Mouse (Mus musculus): ENCODE measurements around the gene Ppm1l. TPM values are rescaled to one million over a fixed set of nuclear protein-coding genes. Genes with fewer than 3 reads are reported as not detected.
"Not testable (repeated sequence)": the region's sequence is repeated elsewhere in the genome, so short reads cannot be mapped to it uniquely, and the experiment has no call there.

The Ppm1l gene
- total RNA-seq, 2 experiments from 2014 or later = 27.2 to 29.4 TPM

- no peak for ATAC-seq (replicated peaks; ENCODE audit: low FRiP score, poor library complexity, severe bottlenecking)
Measured at GRCm38 (mm10) chr3:69362350-69362790, 45.7 kb downstream of the Ppm1l start.

GRCm38 (mm10) chr3:69362906-69363305, 46.2 kb downstream of the Ppm1l start:
- no peak for ATAC-seq (replicated peaks; ENCODE audit: low FRiP score, poor library complexity, severe bottlenecking)

- ATAC-seq (replicated peaks; ENCODE audit: low FRiP score, poor library complexity, severe bottlenecking) = no peak
Measured at GRCm38 (mm10) chr3:69364151-69364550, 47.5 kb downstream of the Ppm1l start.

- 0 out of 2 replicates have a peak, but pooled peaks have one; percentile 34 for ATAC-seq (replicated peaks; ENCODE audit: low FRiP score, poor library complexity, severe bottlenecking)
Measured at GRCm38 (mm10) chr3:69367916-69368315, 51.3 kb downstream of the Ppm1l start.

GRCm38 (mm10) chr3:69372731-69373130, 56.1 kb downstream of the Ppm1l start:
- no peak for ATAC-seq (replicated peaks; ENCODE audit: low FRiP score, poor library complexity, severe bottlenecking)

- ATAC-seq (replicated peaks; ENCODE audit: low FRiP score, poor library complexity, severe bottlenecking) = no peak
Measured at GRCm38 (mm10) chr3:69373544-69374306, 57.1 kb downstream of the Ppm1l start.

- ATAC-seq (replicated peaks; ENCODE audit: low FRiP score, poor library complexity, severe bottlenecking) = no peak
Measured at GRCm38 (mm10) chr3:69374538-69374937, 57.9 kb downstream of the Ppm1l start.

GRCm38 (mm10) chr3:69374983-69375382, 58.3 kb downstream of the Ppm1l start:
- no peak for ATAC-seq (replicated peaks; ENCODE audit: low FRiP score, poor library complexity, severe bottlenecking)

- ATAC-seq (replicated peaks; ENCODE audit: low FRiP score, poor library complexity, severe bottlenecking) = no peak
Measured at GRCm38 (mm10) chr3:69381213-69381612, 64.6 kb downstream of the Ppm1l start.

- not testable (repeated sequence) for ATAC-seq (replicated peaks; ENCODE audit: low FRiP score, poor library complexity, severe bottlenecking)
Measured at GRCm38 (mm10) chr3:69391834-69392233, 75.2 kb downstream of the Ppm1l start.

GRCm38 (mm10) chr3:69392298-69392697, 75.6 kb downstream of the Ppm1l start:
- no peak for ATAC-seq (replicated peaks; ENCODE audit: low FRiP score, poor library complexity, severe bottlenecking)

GRCm38 (mm10) chr3:69393079-69393478, 76.4 kb downstream of the Ppm1l start:
- no peak for ATAC-seq (replicated peaks; ENCODE audit: low FRiP score, poor library complexity, severe bottlenecking)

- no peak for ATAC-seq (replicated peaks; ENCODE audit: low FRiP score, poor library complexity, severe bottlenecking)
Measured at GRCm38 (mm10) chr3:69393991-69394390, 77.3 kb downstream of the Ppm1l start.

- ATAC-seq (replicated peaks; ENCODE audit: low FRiP score, poor library complexity, severe bottlenecking) = no peak
Measured at GRCm38 (mm10) chr3:69395084-69395483, 78.4 kb downstream of the Ppm1l start.

GRCm38 (mm10) chr3:69397733-69398132, 81.1 kb downstream of the Ppm1l start:
- ATAC-seq (replicated peaks; ENCODE audit: low FRiP score, poor library complexity, severe bottlenecking) = no peak

GRCm38 (mm10) chr3:69399336-69399735, 82.7 kb downstream of the Ppm1l start:
- ATAC-seq (replicated peaks; ENCODE audit: low FRiP score, poor library complexity, severe bottlenecking) = no peak

GRCm38 (mm10) chr3:69403196-69403595, 86.5 kb downstream of the Ppm1l start:
- no peak for ATAC-seq (replicated peaks; ENCODE audit: low FRiP score, poor library complexity, severe bottlenecking)

- ATAC-seq (replicated peaks; ENCODE audit: low FRiP score, poor library complexity, severe bottlenecking) = no peak
Measured at GRCm38 (mm10) chr3:69406210-69406895, 89.7 kb downstream of the Ppm1l start.

- no peak for ATAC-seq (replicated peaks; ENCODE audit: low FRiP score, poor library complexity, severe bottlenecking)
Measured at GRCm38 (mm10) chr3:69408064-69408463, 91.4 kb downstream of the Ppm1l start.

GRCm38 (mm10) chr3:69416112-69416511, 99.5 kb downstream of the Ppm1l start:
- no peak for ATAC-seq (replicated peaks; ENCODE audit: low FRiP score, poor library complexity, severe bottlenecking)

GRCm38 (mm10) chr3:69422741-69423140, 106.1 kb downstream of the Ppm1l start:
- no peak for ATAC-seq (replicated peaks; ENCODE audit: low FRiP score, poor library complexity, severe bottlenecking)
